Mouse (Mus musculus) layer of hippocampus, postnatal 14 days (tissue): ENCODE results near the gene Gm5726. TPM values are rescaled to one million over a fixed set of nuclear protein-coding genes. Genes with fewer than 3 reads are reported as not detected.
"Not testable (repeated sequence)": the region's sequence is repeated elsewhere in the genome, so short reads cannot be mapped to it uniquely, and the experiment has no call there.

Source experiments
- DNase-seq, 2 experiments: peaks; one replicate each; pipeline ENCODE4 v3.0.0; 2021 to 2022; ENCODE audit warnings: low spot score in 2 of 2, mixed read lengths in 1 of 2
- long read RNA-seq, 2 experiments: library from polyadenylated mRNA; stranded (forward); transcript quantifications; one replicate each; pipeline ENCODE4 v2.0.0; 2021
- total RNA-seq, 2 experiments: library from RNA; stranded (reverse); gene quantifications; 2 replicates each; pipeline ENCODE4 v1.2.3; 2021

Gene Gm5726
- total RNA-seq, result not detected
- long read RNA-seq, experiment 1, result 0 reads
- long read RNA-seq, experiment 2, result 0 reads

- not testable (repeated sequence) for DNase-seq
These were observed at the start of gene Gm5726 for GRCm38 (mm10) chr7:20545657-20546056. TSS of gene Gm5726 (minus strand) at chr7:20545757.

GRCm38 (mm10) chr7:20576141-20576540 lies 30.6 kb upstream of the Gm5726 start, which contains the start of gene Gm4141:
TSS of gene Gm4141 (minus strand) at chr7:20576241.
- DNase-seq, result not testable (repeated sequence)

- not testable (repeated sequence) for DNase-seq
These were observed 12.0 kb downstream of the Gm5726 start, which contains the start of gene Vmn1r104 for GRCm38 (mm10) chr7:20533537-20533936. TSS of gene Vmn1r104 (plus strand) at chr7:20533837.

GRCm38 (mm10) chr7:20510434-20510833 lies 35.1 kb downstream of the Gm5726 start, which contains the start of gene Vmn1r103:
TSS of gene Vmn1r103 (minus strand) at chr7:20510534.
- DNase-seq, result not testable (repeated sequence)

Other genes with a start within 250 kb of the Gm5726 start
- gene Gm4133, start 211.7 kb downstream of the Gm5726 start, total RNA-seq, result not detected
- gene Gm5728, start 170.3 kb downstream of the Gm5726 start, total RNA-seq, result not detected
- not detected for gene Vmn1r100, start 127.8 kb downstream of the Gm5726 start, total RNA-seq
- not detected for gene Vmn1r101, start 103.2 kb downstream of the Gm5726 start, total RNA-seq
- gene Gm10670, start 70.8 kb downstream of the Gm5726 start, total RNA-seq, result not detected
- not detected for gene Vmn1r103, start 35.2 kb downstream of the Gm5726 start, total RNA-seq
- not detected for gene Vmn1r104, start 11.9 kb downstream of the Gm5726 start, total RNA-seq
- not detected for gene Gm4141, start 30.5 kb upstream of the Gm5726 start, total RNA-seq
- gene Gm4513, start 53.3 kb upstream of the Gm5726 start, total RNA-seq, result not detected
- not detected for gene Vmn1r107, start 123.2 kb upstream of the Gm5726 start, total RNA-seq
- not detected for gene Vmn1r111, start 157.5 kb upstream of the Gm5726 start, total RNA-seq
- not detected for gene Gm10668, start 184.9 kb upstream of the Gm5726 start, total RNA-seq
- not detected for gene Vmn1r112, start 225.4 kb upstream of the Gm5726 start, total RNA-seq
- gene Vmn1r113, start 241.5 kb upstream of the Gm5726 start, total RNA-seq, result not detected